ENCODE assay signal across 9 mouse cellular contexts in genomic region chr6:144251222-144252170, GRCm38 (mm10).
DNase-seq lines count a peak whose midpoint lies in the region; ATAC-seq and TF ChIP-seq lines count a peak whose summit lies in the region.
"Had no signal": no experiment of that assay in that cellular context is flagged by ENCODE, and none has a peak within 500 bp of the region (broad histone marks: within the 10 kb centered on the region; RNA-seq: fewer than 3 reads in every experiment).

No protein-coding gene starts in this region.

- H3K27me3 ChIP-seq in forebrain, embryonic 11.5 days (ENCODE audit: control insufficient read depth, insufficient read depth, low read length) = no peaks in the 10 kb centered on the region
- H3K27me3 ChIP-seq in neural tube, embryonic 13.5 days = no peaks in the 10 kb centered on the region
- H3K27me3 ChIP-seq in kidney, adult 2 months (replicated peaks; ENCODE audit: control insufficient read depth, insufficient read depth, low read length) = no peaks in the 10 kb centered on the region; the same call in 1 of the 2 replicates

- no peak for TF ChIP-seq POLR2A in brain, embryonic 14.5 days (IDR thresholded peaks at IDR 0.05; ENCODE audit: borderline replicate concordance, extremely low read depth, insufficient read depth, insufficient read length, poor library complexity, severe bottlenecking)
- TF ChIP-seq POLR2A in kidney, adult 2 months (IDR thresholded peaks at IDR 0.05; ENCODE audit: low read depth, low read length) = no peak

- 4% methylated on average over 18 of the region's 18 CpGs for WGBS in forebrain, embryonic 11.5 days
- 14% methylated on average over 18 of the region's 18 CpGs for WGBS in neural tube, embryonic 13.5 days
- WGBS in kidney, adult 2 months = 73% methylated on average over 18 of the region's 18 CpGs

- H3K9me3 ChIP-seq in forebrain, embryonic 11.5 days (ENCODE audit: control insufficient read depth, low read length) = no peaks in the 10 kb centered on the region
- H3K9me3 ChIP-seq in neural tube, embryonic 13.5 days = no peaks in the 10 kb centered on the region

- no peak overlapping the region for H3K9ac ChIP-seq in forebrain, embryonic 11.5 days (ENCODE audit: low read length)
- no peak overlapping the region for H3K9ac ChIP-seq in neural tube, embryonic 13.5 days
- H3K9ac ChIP-seq: liver, postnatal 0 days had no signal

- TF ChIP-seq CTCF in brain, embryonic 14.5 days (IDR thresholded peaks at IDR 0.05; ENCODE audit: borderline replicate concordance, extremely low read depth, insufficient read depth, insufficient read length) = no peak
- TF ChIP-seq CTCF in kidney, adult 2 months (conservative IDR thresholded peaks at IDR 0.05; ENCODE audit: insufficient read depth, insufficient read length, low read depth, low read length) = no peak

- peaks cover 17% of the 10 kb centered on the region for H3K4me1 ChIP-seq in forebrain, embryonic 11.5 days (replicated peaks; ENCODE audit: control insufficient read depth, insufficient read depth, low read length)
- H3K4me1 ChIP-seq in neural tube, embryonic 13.5 days (replicated peaks) = peaks cover 23% of the 10 kb centered on the region
- H3K4me1 ChIP-seq in kidney, adult 2 months (ENCODE audit: control insufficient read depth, insufficient read depth, low read length) = no peaks in the 10 kb centered on the region

- no peak overlapping the region for H3K4me3 ChIP-seq in forebrain, embryonic 11.5 days (ENCODE audit: low read depth, low read length)
- H3K4me3 ChIP-seq in neural tube, embryonic 13.5 days = no peak overlapping the region
- H3K4me3 ChIP-seq in kidney, adult 2 months (ENCODE audit: insufficient read depth, low read depth, low read length) = no peak overlapping the region

- DNase-seq in brain, embryonic 14.5 days (ENCODE audit: low read depth) = peak; percentile 97
- DNase-seq in forebrain, embryonic 11.5 days (ENCODE audit: low spot score) = peak; percentile 79
- peak; percentile 20 for DNase-seq in hindlimb bud, embryonic 11.5 days (ENCODE audit: extremely low spot score, low read depth, low spot score)
- DNase-seq in MN1 (ENCODE audit: low spot score) = no peak
- no peak for DNase-seq in lung, postnatal 4 days
- no peak for DNase-seq in kidney, adult 2 months
- DNase-seq: gastrocnemius, postnatal 36 days; liver, postnatal 0 days had no signal

- peak; percentile 90 for ATAC-seq in forebrain, embryonic 11.5 days (replicated peaks; ENCODE audit: low FRiP score)
- ATAC-seq in neural tube, embryonic 13.5 days (ENCODE audit: low read depth) = peak; percentile 73
- ATAC-seq: liver, postnatal 0 days had no signal

- no peaks in the 10 kb centered on the region for H3K36me3 ChIP-seq in forebrain, embryonic 11.5 days (ENCODE audit: control insufficient read depth, insufficient read depth, low read length)
- no peaks in the 10 kb centered on the region for H3K36me3 ChIP-seq in neural tube, embryonic 13.5 days
- no peaks in the 10 kb centered on the region for H3K36me3 ChIP-seq in kidney, adult 2 months (ENCODE audit: control insufficient read depth, insufficient read depth, low read length)

- peak overlapping the region; percentile 76 for H3K27ac ChIP-seq in forebrain, embryonic 11.5 days (ENCODE audit: low read depth, low read length)
- peak overlapping the region; percentile 59 for H3K27ac ChIP-seq in neural tube, embryonic 13.5 days (replicated peaks)
- no peak overlapping the region for H3K27ac ChIP-seq in kidney, adult 2 months (ENCODE audit: insufficient read depth, low read depth, low read length)

- H3K4me2 ChIP-seq in forebrain, embryonic 11.5 days (ENCODE audit: low read depth, low read length, severe bottlenecking) = peak overlapping the region; percentile 18; the same call in 1 of the 2 replicates
- no peak overlapping the region for H3K4me2 ChIP-seq in neural tube, embryonic 13.5 days

Comparison
In these comparisons a context has a peak if more than half of its experiments do, and no peak if none do; other contexts are left out.
1. DNase-seq: peak in brain, embryonic 14.5 days (single experiment), forebrain, embryonic 11.5 days (single experiment) and hindlimb bud, embryonic 11.5 days (single experiment); none in MN1 (single experiment), lung, postnatal 4 days (0 of 2) and kidney, adult 2 months (single experiment).